Mouse (Mus musculus): ENCODE data around the gene Myo15.
"Not testable (repeated sequence)": the region's sequence is repeated elsewhere in the genome, so short reads cannot be mapped to it uniquely, and the experiment has no call there.

Gene Myo15

GRCm38 (mm10) chr11:60469039-60469438 is at the start of gene Myo15:
Myo15 (plus strand) TSS chr11:60469339.
- no peak for DNase-seq

DNA sequence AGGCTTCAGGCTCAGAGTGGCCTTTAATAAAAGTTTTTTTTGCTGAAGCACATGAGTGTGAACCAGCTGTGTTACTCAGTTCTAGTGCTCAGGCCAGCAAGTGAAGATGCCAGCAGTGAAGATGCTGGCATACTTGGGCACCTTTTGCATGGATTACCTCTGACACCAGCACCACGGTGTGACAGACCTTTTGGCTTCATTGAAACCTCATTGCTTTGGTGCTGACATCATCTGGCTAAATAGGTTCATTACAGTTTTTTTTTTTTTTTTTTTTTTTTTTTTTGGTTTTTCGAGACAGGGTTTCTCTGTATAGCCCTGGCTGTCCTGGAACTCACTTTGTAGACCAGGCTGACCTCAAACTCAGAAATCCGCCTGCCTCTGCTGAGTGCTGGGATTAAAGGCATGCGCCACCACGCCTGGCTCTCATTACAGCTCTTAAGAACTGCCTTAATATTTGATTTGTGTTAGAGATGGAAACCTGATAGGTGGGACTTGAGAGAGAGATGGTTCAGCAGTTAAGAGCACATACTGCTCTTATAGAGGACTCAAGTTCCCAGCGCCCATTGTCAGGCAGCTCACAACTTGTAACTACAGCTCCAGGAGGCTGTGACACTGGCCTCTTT is 47.0 kb upstream of the Myo15 start:
- DNase-seq = no peak

DNA sequence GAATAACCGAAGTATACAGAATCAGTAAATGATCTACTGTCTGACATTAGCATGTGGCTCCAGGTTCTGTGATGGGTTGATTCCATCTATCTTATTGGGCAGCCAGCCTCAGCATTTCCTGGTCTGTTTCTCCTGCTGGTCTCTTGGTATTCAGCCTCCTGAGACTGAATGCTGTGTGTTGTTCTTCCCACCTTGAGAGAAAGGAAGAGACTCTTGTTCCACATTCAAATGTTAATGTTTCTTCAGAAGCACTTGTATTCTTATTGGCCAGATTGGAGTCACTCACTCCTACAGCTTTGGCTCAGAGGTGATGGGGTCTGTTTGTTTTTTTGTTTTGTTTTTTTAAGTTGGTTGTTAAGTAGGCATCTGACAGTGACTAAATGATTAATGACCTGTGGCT is 46.1 kb upstream of the Myo15 start:
- no peak for DNase-seq

- DNase-seq = no peak
Measured at GRCm38 (mm10) chr11:60426417-60426816, 42.7 kb upstream of the Myo15 start.

- no peak for DNase-seq
Measured at GRCm38 (mm10) chr11:60427628-60428027, 41.5 kb upstream of the Myo15 start.

DNA sequence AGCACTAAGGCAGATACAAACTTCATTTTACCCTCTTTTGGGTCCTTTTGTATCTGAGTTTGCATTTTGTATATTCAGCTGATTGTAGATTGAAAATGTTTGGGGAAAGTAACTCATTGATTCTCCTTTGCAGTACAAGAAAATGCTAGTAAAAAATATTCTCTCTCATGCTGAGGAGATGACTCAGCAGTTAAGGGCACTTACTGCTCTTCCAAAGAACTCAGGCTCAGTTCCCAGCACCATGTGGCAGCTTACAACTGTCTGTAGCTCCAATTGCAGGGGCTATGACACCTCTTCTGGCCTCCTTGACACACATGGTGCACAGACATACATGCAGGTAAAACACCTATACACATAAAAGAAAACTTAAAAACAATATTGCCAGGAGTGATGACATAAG is 35.6 kb upstream of the Myo15 start:
- no peak for DNase-seq

- no peak for DNase-seq
Measured at GRCm38 (mm10) chr11:60435133-60435532, 34.0 kb upstream of the Myo15 start.

DNA sequence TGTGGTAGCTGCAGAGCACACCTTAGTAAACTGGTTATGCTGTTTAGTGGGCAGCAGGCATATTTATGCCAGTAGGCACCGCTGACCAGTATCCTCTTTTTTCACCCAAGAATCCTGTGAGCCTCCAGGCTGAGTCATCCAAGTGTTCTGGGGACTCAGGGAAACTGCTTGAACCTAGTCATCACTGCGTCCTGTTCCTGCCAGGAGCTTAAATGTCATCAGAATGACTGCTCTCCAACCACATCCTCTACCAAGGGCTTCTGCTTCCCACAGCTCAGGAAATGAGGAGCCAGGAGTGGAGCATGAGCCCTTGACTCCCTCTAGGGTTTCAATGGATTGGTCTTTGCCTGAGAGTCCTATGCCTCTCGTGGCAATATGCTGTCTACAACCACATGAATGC is 32.5 kb upstream of the Myo15 start:
- no peak for DNase-seq

GRCm38 (mm10) chr11:60439621-60440020 is 29.5 kb upstream of the Myo15 start:
- not testable (repeated sequence) for DNase-seq

DNA sequence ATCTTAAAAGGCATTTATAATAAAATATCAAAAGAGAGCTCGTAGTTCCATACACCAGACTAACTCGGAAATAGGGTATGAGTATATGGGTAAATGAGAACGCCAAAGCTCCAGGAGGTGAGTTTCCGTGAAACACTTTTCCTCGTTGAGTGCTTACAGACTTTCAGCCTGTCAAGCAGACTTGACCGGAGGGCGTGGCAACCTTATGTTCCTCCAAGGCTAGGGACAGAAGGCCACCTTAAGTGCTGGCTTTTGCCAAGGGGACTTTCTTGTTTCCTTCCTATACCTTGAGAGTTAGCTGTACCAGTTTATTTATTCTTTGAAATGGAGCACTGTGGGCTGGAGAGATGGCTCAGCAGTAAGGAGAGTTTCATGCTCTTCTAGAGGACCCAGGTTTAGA is 29.0 kb upstream of the Myo15 start:
- DNase-seq = no peak

DNA sequence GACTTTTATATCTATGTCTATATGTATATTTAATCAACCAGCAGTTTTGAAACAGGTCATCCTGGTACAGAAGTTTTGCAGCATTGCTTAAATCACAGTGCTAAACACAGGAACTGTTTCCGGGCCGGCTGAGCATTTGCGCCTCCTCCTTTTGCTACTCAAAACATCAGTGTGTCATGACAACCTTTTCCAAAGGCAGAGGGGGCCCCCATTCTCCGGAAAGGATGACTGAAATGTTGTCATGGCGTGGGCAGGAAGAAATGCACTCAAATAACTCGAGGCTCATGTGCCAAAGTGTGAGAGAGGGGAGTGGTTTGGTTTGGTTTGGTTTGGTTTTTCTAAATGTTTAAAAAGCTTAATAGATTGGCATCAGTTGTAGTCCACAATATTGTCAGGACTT is 26.2 kb upstream of the Myo15 start:
- DNase-seq = no peak

- DNase-seq = no peak
Measured at GRCm38 (mm10) chr11:60444007-60444406, 25.1 kb upstream of the Myo15 start.

- peak; percentile 91 for DNase-seq
Measured at GRCm38 (mm10) chr11:60454080-60454744, 14.9 kb upstream of the Myo15 start, which contains the start of gene Drg2. Drg2 (plus strand) TSS chr11:60454591.

DNA sequence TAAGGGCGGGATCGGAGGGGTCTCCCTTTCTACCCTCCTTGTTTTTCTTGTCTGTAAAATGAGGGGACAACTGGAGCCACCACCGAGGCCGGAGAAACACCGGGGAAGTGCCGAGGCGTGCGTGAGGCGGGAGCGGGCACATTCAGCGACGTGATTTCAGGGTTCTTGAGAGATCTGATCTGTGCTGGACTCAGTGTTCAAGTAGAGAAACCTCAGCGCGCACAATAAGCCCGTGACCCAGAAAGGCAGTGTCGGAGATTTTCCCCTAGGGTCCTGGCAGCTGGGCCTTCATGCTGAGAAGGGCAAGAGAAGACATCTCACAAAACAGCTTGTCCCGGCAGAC is 14.4 kb upstream of the Myo15 start:
- no peak for DNase-seq

GRCm38 (mm10) chr11:60457973-60458372 is 11.2 kb upstream of the Myo15 start:
- DNase-seq = no peak

DNA sequence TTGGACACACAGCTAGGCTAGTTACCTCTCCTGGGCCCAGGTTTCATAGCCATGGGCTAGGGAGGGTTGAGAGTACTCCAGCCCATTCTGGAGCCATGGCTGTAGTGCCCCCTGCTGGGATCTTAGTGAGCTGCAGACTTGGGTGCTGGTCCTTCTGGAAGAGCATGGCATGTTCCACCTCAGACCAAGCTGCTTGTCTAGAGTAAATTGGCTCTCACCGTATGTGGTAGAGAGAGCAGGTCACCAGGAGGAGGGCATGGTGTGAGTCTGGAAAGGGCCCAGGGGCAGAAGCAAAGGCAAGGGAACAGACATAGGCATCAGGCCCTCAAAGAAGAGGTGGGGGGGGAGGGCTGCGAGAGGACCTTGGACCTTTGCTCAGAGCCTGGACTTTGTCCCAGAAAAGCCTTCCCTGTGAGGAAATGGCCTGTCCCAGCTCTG is 3.2 kb upstream of the Myo15 start:
- peak; percentile 40 for DNase-seq

DNA sequence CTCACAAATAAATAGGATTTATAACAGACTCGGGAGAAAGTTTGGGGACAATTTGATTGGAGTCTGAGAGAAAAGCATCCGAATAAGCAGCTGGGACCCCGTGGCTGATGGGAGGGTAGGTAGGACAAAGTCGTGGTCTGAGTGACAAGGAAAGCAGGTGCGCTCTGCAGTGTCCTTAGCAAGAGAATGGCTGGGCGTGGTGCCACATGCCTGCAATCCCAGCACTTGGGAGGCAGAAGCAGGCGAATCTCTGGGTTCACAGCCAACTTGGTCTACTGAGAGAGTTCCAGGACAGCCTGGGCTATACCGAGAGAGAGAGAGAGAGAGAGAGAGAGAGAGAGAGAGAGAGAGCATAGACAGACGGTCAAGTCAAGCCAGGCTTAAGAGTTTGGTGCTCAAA is 1.6 kb downstream of the Myo15 start:
- no peak for DNase-seq

DNA sequence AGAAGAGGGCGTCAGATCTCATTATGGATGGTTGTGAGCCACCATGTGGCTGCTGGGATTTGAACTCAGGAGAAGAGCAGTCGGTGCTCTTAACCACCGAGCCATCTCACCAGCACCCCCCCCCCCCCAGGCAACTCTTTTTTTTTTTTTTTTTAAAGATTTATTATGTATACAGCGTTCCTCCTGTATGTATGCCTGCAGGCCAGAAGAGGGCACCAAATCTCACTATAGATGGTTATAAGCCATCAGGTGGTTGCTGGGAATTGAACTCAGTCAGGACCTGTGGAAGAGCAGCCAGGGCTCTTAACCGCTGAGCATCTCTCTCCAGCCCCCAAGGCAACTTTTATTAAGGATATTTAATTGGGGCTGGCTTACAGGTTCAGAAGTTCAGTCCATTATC is 5.4 kb downstream of the Myo15 start:
- no peak for DNase-seq

DNA sequence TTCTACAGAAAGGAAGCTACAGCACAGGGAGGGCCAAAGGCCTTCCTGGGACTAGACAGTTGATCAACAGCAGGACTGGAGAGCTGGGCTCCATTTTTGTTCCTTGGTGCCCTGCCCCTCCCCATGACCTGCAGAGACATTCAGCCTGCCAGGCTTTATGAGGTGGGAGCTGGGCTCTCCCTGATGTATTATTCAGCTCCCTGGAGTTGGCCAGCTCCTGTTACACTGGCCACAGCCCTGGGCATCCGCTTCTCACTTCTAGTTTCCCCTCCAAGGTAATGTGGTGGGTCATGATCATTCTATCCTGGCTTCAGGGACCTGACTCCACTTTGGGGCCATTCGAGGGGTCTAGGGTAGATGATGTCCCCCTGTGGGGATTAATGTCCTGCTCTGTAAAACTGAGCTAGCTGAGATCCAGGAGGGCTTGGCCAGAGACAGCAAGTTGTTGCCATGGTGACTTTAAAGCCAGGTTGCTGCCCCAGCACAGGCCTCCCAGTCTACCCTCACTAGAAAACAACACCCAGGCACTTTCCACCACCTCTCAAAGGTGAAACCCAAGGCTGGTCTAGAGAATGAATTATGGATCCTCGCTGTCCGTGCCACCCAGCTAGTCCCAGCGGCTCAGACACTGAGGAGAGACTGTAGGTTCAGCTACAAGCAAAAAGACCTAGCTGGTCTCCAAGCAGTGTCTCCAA is 6.7 kb downstream of the Myo15 start:
- DNase-seq = no peak

- no peak for DNase-seq
Measured at GRCm38 (mm10) chr11:60478121-60478520, 9.0 kb downstream of the Myo15 start.

- DNase-seq = no peak
Measured at GRCm38 (mm10) chr11:60486267-60486666, 17.1 kb downstream of the Myo15 start.

GRCm38 (mm10) chr11:60492726-60493125 is 23.6 kb downstream of the Myo15 start:
- no peak for DNase-seq

DNA sequence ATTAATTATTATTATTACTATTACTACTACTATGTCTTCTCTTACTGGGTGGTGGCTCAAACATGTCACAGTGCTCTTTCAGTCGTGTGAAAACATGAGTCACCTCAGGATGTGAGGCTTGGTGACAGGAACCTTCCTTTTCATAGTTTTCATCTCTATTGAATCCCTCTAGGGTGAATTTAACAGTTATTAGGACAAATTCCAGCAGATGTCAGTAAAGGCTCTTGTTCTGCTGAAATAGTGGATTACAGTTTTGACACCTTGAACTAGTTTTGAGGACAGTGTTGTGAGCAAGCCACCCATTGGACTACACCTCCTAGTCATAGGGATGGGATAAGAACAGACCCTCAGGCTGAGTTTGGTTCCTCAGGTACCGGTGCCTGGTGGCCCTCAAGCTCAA is 26.6 kb downstream of the Myo15 start:
- no peak for DNase-seq

GRCm38 (mm10) chr11:60507281-60507680 is 38.1 kb downstream of the Myo15 start:
- no peak for DNase-seq

All from thymus, postnatal 25 days (tissue).